Mouse (Mus musculus): Measurements from ENCODE around the gene Dars. TPM values are rescaled to one million over a fixed set of nuclear protein-coding genes. Genes with fewer than 3 reads are reported as not detected.

Gene Dars
- total RNA-seq, 2 experiments from 2014 or later, result 78.9 to 79.1 TPM

- no peak for DNase-seq (ENCODE audit: low spot score in 2 of 2)
Observed at GRCm38 (mm10) chr1:128424928-128425327, 7.8 kb upstream of the Dars start.

DNA sequence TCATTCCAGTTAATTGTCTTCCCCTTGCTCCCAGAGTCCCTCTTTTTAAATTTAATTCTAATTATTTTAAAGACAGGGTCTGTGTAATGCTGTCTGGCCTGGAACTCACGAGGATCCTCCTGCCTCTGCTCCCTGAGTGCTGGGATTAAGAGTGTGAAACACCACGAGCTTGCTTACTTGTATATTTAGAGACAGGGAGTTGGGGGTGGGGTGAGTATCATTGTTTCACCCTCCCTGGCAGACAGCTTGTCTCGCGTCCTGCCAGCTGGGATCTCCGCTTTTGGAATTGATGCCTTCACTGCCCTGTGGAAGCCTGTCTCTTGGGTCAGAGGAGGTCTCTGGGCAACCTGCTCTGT is 343 bp upstream of the Dars start:
- no peak for DNase-seq (ENCODE audit: low spot score in 2 of 2)

GRCm38 (mm10) chr1:128411141-128411540 is 6.0 kb downstream of the Dars start:
- DNase-seq (ENCODE audit: low spot score in 2 of 2), result no peak

GRCm38 (mm10) chr1:128406846-128407245 is 10.3 kb downstream of the Dars start:
- DNase-seq (ENCODE audit: low spot score in 2 of 2), result no peak

DNA sequence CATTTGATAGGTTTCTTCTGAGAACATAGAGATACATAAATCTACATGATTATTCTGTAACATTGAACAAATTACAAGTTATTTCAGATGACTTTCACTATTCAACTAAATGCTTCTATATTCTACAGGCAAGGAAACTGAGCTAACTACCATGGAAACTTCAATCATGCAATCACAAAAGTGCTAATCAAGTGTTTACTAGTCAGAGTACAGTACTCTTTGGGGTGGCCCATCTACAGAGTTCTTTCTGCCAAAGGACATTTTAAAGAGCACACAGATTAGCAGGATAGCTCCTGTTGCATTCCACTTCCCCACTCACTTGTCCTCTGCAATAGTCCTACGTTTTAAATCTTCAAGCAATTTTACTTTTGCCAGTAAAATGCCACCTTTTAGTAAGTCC is 11.5 kb downstream of the Dars start:
- DNase-seq (ENCODE audit: low spot score in 2 of 2), result no peak

GRCm38 (mm10) chr1:128405041-128405481 is 12.1 kb downstream of the Dars start:
- DNase-seq (ENCODE audit: low spot score in 2 of 2), result no peak

DNA sequence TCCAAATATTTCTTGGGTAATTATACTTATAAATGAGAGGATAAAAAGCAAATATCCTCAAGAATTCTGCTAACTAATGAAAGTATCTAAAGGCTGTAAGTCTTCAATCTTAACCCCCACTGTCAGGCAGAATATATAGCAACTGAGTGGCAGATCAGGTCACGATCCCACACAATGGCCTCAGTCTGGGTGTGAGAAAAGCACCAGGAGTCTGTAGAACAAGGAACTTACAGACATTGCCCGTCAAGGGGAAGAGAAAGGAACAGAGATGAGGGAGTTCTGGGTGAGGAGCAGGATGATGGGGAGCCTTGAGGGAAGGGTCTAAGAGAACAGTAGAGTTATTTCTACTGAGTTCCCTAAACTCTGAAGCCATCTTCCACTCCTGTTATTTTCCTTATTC is 16.2 kb downstream of the Dars start:
- DNase-seq (ENCODE audit: low spot score in 2 of 2), result no peak

DNA sequence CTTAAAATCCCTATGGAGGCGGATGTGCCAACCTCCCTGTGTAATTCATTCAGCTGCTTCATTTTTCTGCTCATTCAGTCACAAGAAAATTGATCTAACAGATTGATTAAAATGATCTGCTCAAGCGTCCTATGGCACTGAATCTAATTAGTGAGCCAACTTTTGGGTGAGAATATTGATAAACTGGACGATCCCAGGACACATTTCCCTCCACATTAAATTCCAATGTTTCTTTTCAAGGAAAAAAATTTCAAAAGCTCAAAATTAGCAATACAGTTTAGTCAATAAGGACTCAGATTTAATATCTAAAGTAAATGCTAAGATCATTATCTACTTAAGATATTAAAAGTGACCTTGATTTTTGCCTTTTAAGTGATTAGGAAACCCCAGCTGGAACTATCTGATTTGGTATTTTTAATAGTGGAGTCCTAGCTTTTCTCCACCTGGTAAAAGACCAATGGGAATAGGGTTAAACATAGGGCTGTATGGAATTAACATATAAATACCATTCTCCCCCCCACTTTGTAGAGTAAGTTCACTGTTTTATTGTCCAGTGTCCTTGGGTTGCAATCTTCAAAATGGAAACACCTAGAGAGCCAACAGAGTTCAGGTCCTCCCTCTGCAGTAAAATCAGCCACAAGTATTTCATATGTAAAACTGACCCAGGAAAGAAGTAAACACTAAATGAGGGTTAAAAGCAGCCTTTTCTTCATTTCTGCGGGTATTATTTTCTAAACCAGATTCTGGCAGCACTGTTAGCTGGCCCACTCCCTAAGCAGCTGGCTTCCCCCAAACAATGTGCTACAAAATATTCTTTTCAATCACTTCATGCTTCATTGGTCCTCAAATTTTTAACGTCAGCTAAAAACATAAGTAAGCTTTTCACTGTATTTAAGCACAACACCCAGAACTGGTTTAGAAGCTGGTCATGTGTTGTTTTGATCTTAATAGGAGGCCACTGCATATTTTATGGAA is 16.9 kb downstream of the Dars start:
- no peak for DNase-seq (ENCODE audit: low spot score in 2 of 2)

DNA sequence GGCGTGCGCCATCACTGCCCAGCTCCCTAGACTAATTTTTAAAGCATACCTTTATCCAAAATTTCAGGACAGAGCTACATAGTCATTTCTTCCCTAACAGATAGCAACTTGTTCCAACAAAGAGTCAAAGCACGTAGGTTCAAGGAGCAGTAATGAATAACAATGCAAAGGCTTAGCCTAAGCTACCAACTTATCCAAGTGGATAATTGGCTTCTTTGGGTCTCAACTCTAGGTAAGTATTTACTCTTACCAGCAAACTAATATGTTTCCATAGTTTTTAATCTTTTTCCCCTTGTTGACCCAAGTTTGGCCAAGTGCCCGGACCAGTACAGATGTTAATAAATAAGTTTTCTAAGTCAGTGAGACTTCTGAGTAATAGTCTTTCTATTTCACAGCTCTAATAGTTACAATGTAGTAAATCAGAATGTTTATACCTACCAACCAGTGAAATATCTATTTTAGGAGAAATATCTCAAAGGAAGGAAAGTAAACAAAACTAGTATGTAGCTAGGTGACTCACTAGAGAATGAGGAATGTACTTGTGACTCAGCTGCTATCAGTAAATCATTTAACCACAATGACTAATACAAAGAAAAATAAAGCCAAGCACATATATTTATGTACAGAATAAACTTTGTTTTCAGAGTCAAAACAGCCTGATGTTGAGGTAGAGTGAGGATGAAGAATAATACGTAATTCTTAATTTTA is 18.3 kb downstream of the Dars start:
- no peak for DNase-seq (ENCODE audit: low spot score in 2 of 2)

- no peak for DNase-seq (ENCODE audit: low spot score in 2 of 2)
Observed at GRCm38 (mm10) chr1:128394657-128395056, 22.5 kb downstream of the Dars start.

GRCm38 (mm10) chr1:128392382-128392781 is 24.8 kb downstream of the Dars start:
- no peak for DNase-seq (ENCODE audit: low spot score in 2 of 2)

GRCm38 (mm10) chr1:128386487-128386886 is 30.7 kb downstream of the Dars start:
- DNase-seq (ENCODE audit: low spot score in 2 of 2), result no peak

- DNase-seq (ENCODE audit: low spot score in 2 of 2), result no peak
Observed at GRCm38 (mm10) chr1:128376841-128377240, 40.3 kb downstream of the Dars start.

- no peak for DNase-seq (ENCODE audit: low spot score in 2 of 2)
Observed at GRCm38 (mm10) chr1:128372143-128372860, 44.9 kb downstream of the Dars start.

- DNase-seq (ENCODE audit: low spot score in 2 of 2), result peak in 1 of 2 experiments; percentile 47
Observed at GRCm38 (mm10) chr1:128368732-128369441, 48.3 kb downstream of the Dars start.

DNA sequence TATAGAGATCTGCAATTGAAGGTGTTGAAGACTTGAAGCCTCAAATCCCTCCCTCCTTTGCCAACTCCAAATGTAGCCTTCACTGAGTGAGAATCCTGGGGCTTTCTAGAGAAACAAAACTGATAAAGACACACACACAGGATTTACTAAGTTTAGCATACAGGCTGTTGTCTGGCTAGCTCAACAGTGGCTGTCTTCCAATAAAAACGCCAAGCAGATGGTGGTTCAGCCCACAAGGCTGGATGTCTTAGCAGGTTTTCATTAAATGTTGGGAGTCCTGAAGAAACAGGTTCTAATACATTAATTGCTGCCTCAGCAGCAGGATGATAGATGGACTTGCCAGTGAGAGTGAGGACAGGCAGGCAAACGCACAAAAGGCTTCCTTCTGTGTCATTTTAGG is 56.6 kb downstream of the Dars start:
- no peak for DNase-seq (ENCODE audit: low spot score in 2 of 2)

DNA sequence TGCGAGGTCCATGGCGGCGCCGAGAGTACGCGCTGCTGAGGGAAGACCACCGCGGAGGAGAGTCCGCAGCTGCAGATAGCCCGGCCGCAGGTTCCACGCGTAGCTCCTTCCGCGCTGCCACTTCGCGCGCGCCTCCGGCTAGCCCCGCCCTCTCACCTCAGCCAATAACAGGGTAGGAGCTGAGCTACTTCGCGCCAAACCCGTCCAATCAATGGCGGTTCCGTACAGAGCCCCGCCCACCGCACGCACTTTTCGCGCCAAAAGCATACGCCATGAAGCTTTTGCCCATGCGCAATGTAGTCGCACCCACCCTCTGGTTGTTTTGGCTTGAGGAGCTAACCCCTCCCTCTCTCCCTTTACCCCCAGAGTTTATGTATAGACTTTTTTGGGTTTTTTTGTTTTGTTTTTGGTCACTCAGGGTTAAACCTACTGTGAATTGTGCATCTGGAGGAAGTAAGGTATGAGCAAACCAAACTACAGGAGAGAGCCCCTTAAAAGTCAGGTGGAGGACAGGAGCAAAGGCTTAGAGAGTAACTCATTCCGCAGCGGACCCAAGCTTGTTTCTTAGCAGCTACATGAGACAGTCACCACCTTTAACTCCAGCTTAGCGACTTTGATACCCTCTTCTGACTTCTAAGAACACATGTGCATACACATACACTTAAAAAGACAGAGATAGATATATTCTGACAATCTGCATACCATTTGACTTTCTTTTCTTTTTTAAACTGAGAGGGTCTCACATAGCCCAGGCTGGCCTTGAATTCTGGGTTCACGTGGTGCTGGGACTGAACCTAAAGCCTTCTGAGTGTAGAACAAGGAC is 57.4 kb downstream of the Dars start, which contains the start of gene Mcm6:
Gene Mcm6 (minus strand): TSS at position 111 of the 823 bp plus-strand sequence.
- peak; percentile 89 to 95 for DNase-seq (ENCODE audit: low spot score in 2 of 2)

DNA sequence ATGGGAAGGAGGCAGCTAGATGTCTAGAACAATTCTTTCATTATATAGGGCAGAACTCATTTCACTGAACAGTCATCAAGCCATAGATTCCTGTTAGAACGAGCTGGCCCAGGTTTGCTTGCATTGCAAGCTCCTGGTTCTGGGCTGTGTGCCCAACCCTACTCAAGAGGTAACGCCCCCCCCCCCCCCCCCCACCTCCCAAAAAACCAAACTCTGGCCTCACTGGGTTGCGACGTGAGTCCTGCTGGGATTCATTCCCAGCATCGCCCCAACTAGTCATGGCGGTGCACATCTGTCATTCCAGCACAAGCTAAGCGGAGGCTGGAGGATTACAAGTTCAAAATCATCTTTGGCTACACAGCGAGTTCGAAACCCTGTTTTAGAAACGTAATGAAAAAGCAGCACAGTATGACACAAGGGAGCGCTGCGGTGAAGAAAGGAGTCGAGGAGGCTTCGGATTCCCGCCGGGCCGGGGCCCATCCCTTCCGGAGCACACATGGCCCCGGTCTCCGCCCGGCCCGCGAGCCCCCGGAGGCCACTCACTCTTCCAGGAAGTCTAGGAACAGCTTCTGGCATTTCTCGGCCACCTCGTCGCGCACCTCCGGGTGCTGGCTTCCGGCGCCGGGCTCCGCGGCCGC is 58.1 kb downstream of the Dars start:
- DNase-seq (ENCODE audit: low spot score in 2 of 2), result peak in 1 of 2 experiments; percentile 15

- no peak for DNase-seq (ENCODE audit: low spot score in 2 of 2)
Observed at GRCm38 (mm10) chr1:128358276-128358675, 58.9 kb downstream of the Dars start.
